Mouse (Mus musculus): Measurements from ENCODE around the gene Pithd1. TPM values are rescaled to one million over a fixed set of nuclear protein-coding genes. Genes with fewer than 3 reads are reported as not detected.

The Pithd1 gene
- polyA plus RNA-seq, 1 experiment from 2014 or later, result 61.5 TPM

DNA sequence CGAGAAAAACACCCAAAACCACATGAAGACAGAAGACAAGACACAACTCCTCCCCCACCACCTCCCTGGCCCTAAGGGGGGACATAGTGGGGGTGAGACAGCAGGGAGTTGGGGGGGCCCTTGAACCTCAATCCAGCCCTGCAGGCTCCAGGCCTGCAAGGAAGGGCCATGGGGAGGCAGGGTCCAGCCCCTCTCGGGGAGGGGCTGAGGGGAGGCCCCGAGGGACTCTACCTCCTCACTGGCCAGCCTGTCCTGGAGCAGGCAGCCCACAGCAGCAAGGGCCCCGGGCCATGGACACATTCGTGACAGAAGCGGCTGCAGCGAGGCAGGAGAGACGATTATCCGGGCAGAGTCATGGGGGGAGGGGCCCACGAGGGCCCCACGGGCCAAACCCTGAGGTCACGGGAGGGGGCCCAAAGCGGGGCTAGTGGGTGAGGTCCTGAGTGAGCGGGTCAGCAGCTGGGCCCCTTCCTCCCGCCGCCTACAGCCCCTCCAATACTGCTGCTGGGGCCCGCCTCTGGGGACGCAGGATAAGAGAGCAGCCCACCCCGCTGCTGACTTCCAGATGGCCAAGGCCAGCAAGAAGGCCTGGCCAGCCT lies 18.7 kb downstream of the Pithd1 start:
- Histone ChIP-seq H3K4me3 (ENCODE audit: low read depth, low read length) (no peak overlapping the region), H3K27ac (ENCODE audit: low read depth) (no peak overlapping the region), H3K4me1 (ENCODE audit: insufficient read depth) (0 out of 2 replicates have a peak, but pooled peaks cover 3% of the 10 kb centered on the region), H3K4me2 (no peak overlapping the region), H3K9ac (no peak overlapping the region), H3K27me3 (ENCODE audit: insufficient read depth, low read length) (no peaks in the 10 kb centered on the region), H3K36me3 (ENCODE audit: insufficient read depth) (peaks cover 52% of the 10 kb centered on the region), H3K9me3 (ENCODE audit: low read depth, low read length) (no peaks in the 10 kb centered on the region)
- no peak for TF ChIP-seq CTCF (IDR thresholded peaks at IDR 0.05; ENCODE audit: low read depth)
- 47% methylated on average over 19 of the region's 19 CpGs for WGBS
- DNase-seq, result no peak
- no peak for ATAC-seq (ENCODE audit: insufficient read depth)

DNA sequence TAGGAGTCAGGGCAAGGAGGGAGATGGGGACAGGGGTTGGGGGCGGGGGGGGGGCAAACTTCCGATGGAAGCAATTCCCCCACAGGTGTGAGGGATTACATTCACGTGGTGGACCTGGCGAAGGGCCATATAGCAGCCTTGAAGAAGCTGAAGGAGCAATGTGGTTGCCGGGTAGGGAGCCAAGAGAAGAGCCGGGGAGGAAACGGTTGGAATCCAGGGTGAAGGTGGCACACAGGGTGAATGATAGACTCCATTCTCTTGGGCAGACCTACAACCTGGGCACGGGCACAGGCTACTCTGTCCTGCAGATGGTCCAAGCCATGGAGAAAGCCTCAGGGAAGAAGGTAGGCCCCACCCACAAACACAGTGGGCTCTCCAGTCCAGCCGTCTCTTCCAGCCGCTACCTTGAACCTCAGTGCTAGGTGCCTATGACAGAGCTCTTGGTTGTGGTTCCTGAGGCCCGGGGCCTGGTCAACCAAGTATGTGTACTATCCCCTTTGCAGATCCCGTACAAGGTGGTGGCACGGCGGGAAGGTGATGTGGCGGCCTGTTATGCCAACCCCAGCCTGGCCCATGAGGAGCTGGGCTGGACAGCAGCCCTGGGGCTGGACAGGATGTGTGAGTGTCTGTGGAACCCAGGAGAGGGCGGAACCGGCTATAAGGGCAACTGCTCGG lies 19.8 kb downstream of the Pithd1 start:
- Histone ChIP-seq H3K9ac (no peak overlapping the region), H3K36me3 (ENCODE audit: insufficient read depth) (peaks cover 55% of the 10 kb centered on the region), H3K27ac (ENCODE audit: low read depth) (no peak overlapping the region), H3K9me3 (ENCODE audit: low read depth, low read length) (no peaks in the 10 kb centered on the region), H3K4me1 (ENCODE audit: insufficient read depth) (0 out of 2 replicates have a peak, but pooled peaks cover 3% of the 10 kb centered on the region), H3K27me3 (ENCODE audit: insufficient read depth, low read length) (no peaks in the 10 kb centered on the region), H3K4me3 (ENCODE audit: low read depth, low read length) (no peak overlapping the region), H3K4me2 (no peak overlapping the region)
- DNase-seq (no peak), ATAC-seq (ENCODE audit: insufficient read depth) (no peak)
- no peak for TF ChIP-seq CTCF (IDR thresholded peaks at IDR 0.05; ENCODE audit: low read depth)
- WGBS, result 87% methylated on average over 18 of the region's 18 CpGs

DNA sequence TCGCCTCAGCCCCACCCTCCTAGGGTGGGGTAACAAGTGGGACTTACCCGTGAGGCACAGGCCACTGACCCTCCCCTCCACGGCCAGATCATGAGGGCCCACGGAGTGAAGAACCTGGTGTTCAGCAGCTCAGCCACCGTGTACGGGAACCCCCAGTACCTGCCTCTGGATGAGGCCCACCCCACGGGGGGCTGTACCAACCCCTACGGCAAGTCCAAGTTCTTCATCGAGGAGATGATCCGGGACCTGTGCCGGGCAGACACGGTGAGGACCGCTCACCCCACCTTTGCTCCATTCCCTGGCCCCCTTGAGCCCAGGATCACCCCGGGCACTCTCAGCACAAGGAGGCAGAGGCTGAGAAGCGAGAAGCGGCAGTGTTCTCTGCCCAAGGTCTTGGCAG lies 20.8 kb downstream of the Pithd1 start:
- no peak for ATAC-seq (ENCODE audit: insufficient read depth)
- Histone ChIP-seq H3K4me2 (no peak overlapping the region), H3K36me3 (ENCODE audit: insufficient read depth) (peaks cover 63% of the 10 kb centered on the region), H3K4me1 (ENCODE audit: insufficient read depth) (0 out of 2 replicates have a peak, but pooled peaks cover 3% of the 10 kb centered on the region), H3K4me3 (ENCODE audit: low read depth, low read length) (no peak overlapping the region), H3K9ac (no peak overlapping the region), H3K27ac (ENCODE audit: low read depth) (no peak overlapping the region), H3K27me3 (ENCODE audit: insufficient read depth, low read length) (no peaks in the 10 kb centered on the region), H3K9me3 (ENCODE audit: low read depth, low read length) (no peaks in the 10 kb centered on the region)
- TF ChIP-seq CTCF (IDR thresholded peaks at IDR 0.05; ENCODE audit: low read depth), result no peak
- WGBS, result 89% methylated on average over 16 of the region's 16 CpGs
- DNase-seq, result no peak

DNA sequence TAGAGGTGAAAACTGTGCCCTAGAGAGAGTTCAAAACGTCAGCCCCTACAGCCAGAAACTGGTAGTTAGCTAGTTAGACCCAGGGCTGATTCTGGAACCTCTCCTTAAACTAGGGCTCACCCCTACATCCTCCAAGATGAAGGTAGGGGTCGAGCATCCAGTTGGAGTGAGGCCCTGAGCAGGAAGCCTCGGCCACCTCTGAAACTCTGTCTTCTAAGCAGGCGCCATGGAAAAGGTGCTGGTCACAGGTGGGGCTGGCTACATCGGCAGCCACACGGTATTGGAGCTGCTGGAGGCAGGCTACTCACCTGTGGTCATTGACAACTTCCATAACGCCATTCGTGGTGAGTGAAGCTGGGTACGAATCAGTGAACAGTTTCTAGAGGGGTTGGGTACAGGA lies 22.0 kb downstream of the Pithd1 start:
- no peak overlapping the region for H3K4me3 ChIP-seq (ENCODE audit: low read depth, low read length)
- ATAC-seq (ENCODE audit: insufficient read depth) (no peak), DNase-seq (no peak)
- TF ChIP-seq CTCF (IDR thresholded peaks at IDR 0.05; ENCODE audit: low read depth), result no peak
- H3K36me3 ChIP-seq (ENCODE audit: insufficient read depth), result peaks cover 62% of the 10 kb centered on the region
- no peak overlapping the region for H3K9ac ChIP-seq
- no peaks in the 10 kb centered on the region for H3K9me3 ChIP-seq (ENCODE audit: low read depth, low read length)
- no peaks in the 10 kb centered on the region for H3K27me3 ChIP-seq (ENCODE audit: insufficient read depth, low read length)
- 80% methylated on average over 9 of the region's 9 CpGs for WGBS
- H3K4me2 ChIP-seq, result peak overlapping the region; percentile 96
- 0 out of 2 replicates have a peak, but pooled peaks cover 3% of the 10 kb centered on the region for H3K4me1 ChIP-seq (ENCODE audit: insufficient read depth)
- H3K27ac ChIP-seq (ENCODE audit: low read depth), result no peak overlapping the region

DNA sequence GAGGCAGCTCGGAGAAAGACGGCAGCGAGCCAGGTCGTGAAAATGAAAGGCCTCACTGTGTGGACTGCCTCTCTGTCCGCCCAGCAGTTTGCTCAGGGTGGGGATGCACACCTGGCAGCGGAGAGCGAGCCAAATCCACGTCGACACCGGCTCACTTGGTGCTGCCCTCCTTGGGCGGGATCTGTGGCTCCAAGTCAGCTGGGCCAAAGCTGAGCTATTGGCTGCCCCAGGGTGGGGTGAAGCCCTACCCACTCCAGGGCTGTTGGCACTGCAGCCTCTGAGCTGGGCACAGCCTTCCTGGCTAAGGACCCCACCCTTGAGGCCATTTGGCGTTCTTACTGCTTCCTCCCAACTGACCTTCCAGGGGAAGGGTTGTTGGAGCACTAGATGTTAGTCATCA lies 22.6 kb downstream of the Pithd1 start:
- H3K9me3 ChIP-seq (ENCODE audit: low read depth, low read length), result no peaks in the 10 kb centered on the region
- peak; percentile 52 for DNase-seq
- WGBS, result 2% methylated on average over 12 of the region's 12 CpGs
- H3K9ac ChIP-seq, result peak overlapping the region; percentile 78
- ATAC-seq (ENCODE audit: insufficient read depth), result 0 out of 2 replicates have a peak, but pooled peaks have one; percentile 3
- peaks cover 59% of the 10 kb centered on the region for H3K36me3 ChIP-seq (ENCODE audit: insufficient read depth)
- peak overlapping the region; percentile 76 for H3K4me3 ChIP-seq (ENCODE audit: low read depth, low read length)
- no peak; the same call in 1 of the 2 replicates for TF ChIP-seq CTCF (IDR thresholded peaks at IDR 0.05; ENCODE audit: low read depth)
- no peaks in the 10 kb centered on the region for H3K27me3 ChIP-seq (ENCODE audit: insufficient read depth, low read length)
- peak overlapping the region; percentile 32; the same call in 1 of the 2 replicates for H3K27ac ChIP-seq (ENCODE audit: low read depth)
- peak overlapping the region; percentile 96 for H3K4me2 ChIP-seq
- 0 out of 2 replicates have a peak, but pooled peaks cover 3% of the 10 kb centered on the region for H3K4me1 ChIP-seq (ENCODE audit: insufficient read depth)

DNA sequence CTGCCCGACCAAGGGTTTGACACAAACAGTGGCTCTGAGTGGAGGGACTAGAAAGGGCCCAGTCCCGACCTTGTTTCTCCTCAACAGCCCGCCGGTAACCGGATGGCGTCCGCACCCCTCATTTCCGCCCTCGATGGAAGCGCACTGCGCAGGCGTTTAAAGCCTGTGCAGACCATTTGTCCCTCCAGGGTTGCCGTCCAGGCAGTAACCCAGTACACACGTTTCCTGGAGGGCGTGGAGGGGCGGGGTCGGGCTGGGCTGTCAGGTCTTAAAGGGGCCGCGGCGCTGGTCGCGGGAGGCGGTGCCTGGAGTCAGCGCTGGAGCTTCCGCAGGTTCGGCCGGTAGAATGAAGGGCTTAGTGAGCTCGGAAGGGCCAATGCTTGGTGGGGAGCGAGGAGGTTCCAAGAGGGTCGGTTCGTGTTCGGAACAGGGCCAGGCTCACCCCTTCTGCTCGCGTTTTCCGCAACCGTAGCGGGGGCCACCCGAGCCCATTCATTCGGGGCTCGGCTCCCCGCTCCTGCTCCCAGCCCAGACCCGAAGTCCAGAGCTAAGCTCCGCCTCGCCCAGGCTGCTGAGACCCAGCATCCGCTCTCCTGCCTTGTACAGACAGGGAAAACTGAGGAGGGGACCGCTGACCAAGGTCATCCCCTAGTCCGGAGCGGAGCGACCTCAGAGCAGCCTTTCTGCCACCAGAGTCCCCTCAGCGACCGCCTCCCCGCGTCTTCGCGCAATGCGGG lies 23.4 kb downstream of the Pithd1 start, which contains the start of gene Gale:
Gale (plus strand) TSS at position 271 of the 737 bp plus-strand sequence.
- Histone ChIP-seq H3K9me3 (ENCODE audit: low read depth, low read length) (no peaks in the 10 kb centered on the region), H3K27ac (ENCODE audit: low read depth) (peak within 1 kb of the TSS; percentile 91), H3K36me3 (ENCODE audit: insufficient read depth) (peaks cover 57% of the 10 kb centered on the region), H3K27me3 (ENCODE audit: insufficient read depth, low read length) (no peaks in the 10 kb centered on the region), H3K4me3 (ENCODE audit: low read depth, low read length) (peak within 1 kb of the TSS; percentile 76), H3K4me1 (ENCODE audit: insufficient read depth) (0 out of 2 replicates have a peak, but pooled peaks cover 3% of the 10 kb centered on the region), H3K9ac (peak within 1 kb of the TSS; percentile 78), H3K4me2 (peak within 1 kb of the TSS; percentile 96)
- TF ChIP-seq CTCF (IDR thresholded peaks at IDR 0.05; ENCODE audit: low read depth), result no peak
- peak; percentile 98 for DNase-seq
- ATAC-seq (ENCODE audit: insufficient read depth), result peak; percentile 94
- under 1% methylated on average over 56 of the region's 56 CpGs for WGBS
